Mouse (Mus musculus) kidney, postnatal 10 days (tissue): ENCODE results near the gene Spire2.

Experiments
- DNase-seq: peaks from one replicate; pipeline ENCODE4 v3.0.0; 2021; ENCODE audit warnings: mixed read lengths

Spire2 gene

DNA sequence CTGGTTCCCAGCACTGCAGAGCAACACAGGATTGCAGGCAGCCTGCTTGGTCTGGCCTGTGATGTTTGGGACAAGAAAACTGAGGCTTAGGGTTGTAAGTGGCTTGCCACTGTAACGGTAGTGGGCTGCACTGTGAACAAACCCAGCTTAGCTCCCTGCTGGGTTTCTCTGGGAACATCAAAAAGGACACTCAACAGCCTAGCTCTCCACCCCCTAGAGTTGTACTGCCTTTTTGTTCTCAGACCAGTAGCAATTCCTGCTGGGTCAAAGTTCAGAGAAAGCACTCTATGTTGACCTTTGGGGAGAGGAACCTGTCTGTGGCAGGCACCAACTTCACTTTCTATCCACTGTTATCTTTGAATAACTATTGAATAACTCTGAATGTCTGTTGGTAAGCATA, 2.0 kb downstream of the Spire2 start:
- no peak for DNase-seq

DNA sequence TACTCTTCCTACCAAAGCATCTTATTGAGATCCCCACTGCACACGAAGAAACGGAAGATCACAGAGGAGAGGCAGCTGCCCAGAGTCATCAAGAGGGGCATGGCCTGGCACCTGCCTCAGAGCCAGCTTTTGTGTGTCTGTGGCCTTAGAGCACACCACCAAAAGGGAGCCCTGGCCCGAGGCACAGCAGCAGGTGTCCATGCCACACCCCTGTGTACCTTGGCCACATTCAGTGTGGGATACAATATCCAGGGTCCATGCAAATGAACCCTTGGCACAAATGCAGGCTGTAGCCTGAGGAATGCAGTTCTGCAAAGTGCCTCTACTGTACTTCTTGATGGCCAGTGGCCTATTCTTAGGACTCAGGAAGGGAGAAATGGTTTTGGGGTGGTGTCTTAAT, 5.0 kb downstream of the Spire2 start:
- DNase-seq = no peak

DNA sequence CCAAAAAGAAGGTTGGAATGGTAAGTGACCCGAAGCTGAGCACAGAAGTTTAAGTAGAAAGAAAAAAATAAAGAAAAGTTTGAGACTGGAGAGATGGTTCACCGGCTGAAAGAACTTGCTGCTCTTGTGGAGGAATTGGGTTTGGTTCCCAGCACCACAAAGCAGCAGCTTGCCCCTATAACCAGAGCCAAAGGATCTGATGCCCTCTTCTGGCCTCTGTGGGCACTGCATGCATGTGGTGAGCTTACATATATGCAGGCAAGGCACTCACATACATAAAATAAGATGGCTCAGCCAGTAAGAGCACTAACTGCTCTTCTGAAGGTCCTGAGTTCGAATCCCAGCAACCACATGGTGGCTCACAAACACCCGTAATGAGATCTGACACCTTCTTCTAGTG, 7.6 kb downstream of the Spire2 start:
- DNase-seq = no peak

DNA sequence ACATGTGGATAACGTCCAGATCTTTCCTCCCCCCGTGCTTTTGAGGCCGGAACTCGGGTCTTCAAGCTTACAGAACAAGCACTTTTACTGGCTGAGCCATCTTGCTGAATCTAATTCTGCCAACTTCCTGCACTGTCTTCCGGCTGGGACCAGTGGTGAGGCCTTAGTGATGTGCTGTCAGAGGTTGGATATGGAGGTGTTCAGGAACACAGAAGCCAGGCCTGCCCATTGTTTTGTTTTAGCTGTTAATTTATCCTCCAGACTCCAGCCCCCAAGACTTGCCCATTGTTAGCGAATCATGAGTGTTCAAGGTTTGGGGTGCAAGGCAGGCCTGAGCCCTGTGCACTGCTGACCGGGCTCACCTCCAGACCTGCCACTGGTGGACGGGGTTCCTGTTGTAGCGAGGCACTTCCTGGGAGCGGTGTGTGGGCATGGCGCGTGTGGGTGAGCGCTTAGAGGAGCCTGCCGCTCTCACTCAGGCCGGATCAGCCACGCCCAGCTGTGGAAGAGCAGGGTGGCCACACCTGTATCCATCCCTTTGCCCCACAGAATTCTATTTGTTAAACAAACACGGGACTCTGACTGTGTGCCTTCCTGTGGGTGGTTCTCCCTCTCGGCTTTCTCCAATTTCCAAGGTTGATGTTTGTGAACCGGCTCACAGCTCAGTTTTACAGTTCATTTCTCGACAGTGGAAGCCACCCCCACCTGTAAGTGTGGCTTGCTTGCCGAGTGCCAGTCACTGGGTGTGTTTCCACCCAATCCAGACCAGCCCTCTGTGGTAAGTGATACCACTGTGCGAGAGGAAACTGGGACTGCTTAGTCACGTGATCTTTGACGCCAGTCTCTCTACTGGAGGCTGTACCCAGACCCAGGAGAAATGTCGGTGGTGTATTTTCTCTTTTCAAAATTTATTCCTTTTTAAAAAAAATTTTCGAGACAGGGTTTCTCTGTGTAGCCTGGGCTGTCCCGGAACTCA, 8.8 kb downstream of the Spire2 start:
- DNase-seq = no peak

DNA sequence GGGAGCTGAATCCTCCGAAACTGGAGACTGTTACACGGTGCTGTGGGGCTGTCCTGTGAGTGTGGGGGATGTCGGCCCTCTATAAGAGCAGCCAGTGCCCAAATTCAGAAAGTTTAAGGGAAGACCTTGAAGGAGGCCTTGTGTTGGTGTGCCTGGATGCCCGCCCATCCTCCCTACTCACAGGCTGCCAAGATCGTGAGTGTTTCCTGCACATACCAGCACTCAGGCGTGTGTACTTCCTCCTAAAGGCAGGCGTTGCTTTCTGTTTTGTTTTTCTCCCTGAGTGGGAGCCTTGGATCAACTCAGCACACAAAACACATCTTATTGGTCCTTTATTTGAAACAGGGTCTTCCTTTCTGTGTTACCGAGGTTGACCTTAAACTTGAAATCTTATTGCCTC, 9.7 kb downstream of the Spire2 start:
- DNase-seq = no peak

DNA sequence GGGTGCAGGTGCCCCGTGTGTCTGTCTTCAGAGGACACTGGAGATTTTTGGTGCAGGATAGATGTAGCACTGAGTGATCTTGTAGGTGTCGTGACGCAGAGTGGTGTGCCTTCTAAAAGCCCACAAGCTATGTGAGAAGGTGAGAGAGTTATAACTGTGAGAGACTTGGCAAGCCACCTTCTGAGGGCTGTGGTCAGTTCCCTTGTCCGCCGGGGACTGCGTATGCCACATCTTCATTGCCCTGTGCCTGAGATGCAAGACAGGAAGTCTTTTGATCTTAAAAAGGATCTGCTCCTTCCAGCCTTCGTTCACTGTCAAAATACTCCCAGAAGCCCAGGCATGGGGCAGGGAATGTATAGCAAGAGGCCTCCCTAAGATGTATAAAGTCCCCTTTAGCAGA, 10.4 kb downstream of the Spire2 start:
- DNase-seq = no peak

DNA sequence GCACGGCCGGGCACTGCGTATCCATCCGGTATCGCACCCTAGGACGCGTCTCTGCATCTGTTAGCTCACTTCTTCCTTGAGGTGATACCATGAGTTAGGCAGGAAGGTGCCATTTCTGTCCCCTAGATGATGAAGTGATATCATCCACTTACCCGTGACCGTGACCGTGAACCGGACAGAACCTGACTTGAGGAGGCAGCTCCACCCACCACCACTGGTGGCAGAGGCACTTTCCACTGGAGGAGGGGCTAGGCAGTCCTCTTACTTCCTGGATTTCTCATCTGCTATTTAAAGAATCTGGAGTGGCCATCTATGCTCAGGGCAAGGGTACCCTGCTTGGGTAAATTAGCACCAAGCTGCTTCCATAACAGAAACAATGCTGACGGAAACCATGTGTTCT, 10.9 kb downstream of the Spire2 start:
- peak; percentile 39 for DNase-seq

DNA sequence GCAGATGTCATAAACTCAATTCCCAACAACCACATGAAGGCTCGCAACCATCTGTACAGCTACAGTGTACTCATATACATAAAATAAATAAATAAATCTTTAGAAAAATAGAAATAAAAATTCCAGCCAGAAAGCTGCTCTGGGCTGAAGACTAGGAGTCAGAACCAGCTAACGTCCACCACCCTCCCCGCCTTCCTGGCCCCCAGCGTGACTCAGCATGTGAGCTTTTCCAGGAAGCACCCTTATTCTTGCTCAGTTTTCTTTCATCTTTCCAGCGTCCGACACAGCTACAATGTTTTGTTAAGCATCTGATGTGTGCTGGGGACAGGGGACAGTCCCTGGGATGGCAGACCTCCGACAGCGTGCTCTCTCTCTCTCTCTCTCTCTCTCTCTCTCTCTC, 12.6 kb downstream of the Spire2 start:
- DNase-seq = peak; percentile 56

DNA sequence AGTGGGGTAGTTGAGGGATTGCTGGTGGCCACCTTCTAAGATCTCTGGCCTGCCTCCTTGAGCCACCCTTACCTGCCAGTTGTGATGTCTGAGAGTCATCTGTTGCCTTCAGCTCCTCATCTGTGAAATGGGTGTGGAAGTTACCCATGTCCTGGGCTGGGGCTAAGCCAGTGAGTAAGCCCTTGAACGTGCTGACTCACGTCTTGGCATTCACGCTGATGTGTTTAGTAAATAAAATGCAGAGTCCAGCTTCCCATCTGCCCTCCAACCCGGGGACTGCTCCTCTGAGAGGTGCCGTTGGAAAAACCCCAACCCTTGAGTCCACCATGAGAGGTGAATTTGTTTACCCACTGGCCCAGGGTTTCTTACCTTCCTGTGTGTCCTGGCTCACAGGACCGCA, 13.3 kb downstream of the Spire2 start:
- DNase-seq = no peak

DNA sequence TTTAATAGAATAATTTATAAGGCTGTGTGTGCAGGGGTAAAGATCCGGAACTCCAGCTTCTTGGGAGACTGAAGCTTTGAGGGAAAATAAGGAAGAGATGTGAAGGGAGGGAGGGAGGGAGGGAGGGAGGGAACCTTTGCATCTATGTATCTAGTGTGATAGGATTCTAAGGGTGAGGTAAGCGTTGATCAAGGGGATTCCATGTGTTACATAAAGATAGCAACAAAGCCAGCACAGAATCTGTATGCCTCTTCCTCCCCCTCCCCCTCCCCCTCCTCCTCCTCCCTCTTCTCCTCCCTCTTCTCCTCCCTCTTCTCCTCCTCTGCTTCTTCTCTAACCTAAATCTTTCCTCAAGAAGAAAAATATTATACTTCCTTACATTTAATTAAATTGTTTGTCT, 14.8 kb downstream of the Spire2 start:
- no peak for DNase-seq

DNA sequence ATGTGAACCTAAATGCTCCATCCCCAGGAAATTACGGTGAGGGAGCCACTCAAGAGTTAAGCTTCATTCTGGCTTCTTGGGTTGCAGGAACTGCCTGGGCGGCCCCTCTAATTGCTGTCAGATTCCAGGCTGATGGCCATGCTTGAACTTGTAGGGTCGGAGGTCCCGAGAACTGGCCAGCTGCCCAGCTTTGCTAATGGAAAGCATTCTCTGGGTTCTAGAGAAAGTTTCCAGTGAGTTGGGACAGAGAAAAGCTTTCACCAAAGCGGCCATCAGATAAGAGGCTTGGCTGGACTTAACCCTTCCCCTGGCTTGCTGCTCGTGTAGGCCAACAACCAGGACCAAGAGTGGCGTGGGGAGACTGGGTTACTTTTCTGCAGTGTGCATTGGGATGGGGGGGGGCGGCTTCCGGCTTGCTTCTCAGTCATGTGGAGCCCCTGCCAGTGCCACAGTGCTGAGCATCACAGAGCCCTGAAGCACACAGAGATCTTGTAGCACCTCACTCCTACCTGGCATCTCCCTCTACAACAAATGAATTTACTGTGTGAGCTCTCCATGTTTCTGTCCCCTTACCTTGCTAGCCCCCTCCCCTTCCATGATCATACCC, 15.8 kb downstream of the Spire2 start:
- peak; percentile 97 for DNase-seq

DNA sequence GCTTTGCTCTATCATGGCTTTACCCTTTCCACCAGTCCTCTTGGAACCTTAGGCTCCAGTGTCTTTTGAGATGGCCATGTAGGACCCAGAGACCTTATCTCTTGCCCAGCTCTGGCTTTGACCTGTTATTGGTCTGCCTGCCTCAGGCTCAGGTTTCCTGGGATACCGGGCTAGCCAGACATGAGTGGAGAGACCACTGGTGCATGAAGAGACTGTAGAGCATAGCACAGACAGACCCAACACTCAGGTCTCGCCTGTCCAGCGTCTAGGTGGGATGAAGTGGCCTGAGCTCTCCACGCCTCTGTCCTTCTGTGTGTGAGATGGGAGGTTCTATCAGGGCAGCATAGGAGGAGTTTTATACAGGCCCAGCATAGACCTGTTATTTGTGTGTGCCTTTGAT, 16.6 kb downstream of the Spire2 start:
- DNase-seq = no peak

DNA sequence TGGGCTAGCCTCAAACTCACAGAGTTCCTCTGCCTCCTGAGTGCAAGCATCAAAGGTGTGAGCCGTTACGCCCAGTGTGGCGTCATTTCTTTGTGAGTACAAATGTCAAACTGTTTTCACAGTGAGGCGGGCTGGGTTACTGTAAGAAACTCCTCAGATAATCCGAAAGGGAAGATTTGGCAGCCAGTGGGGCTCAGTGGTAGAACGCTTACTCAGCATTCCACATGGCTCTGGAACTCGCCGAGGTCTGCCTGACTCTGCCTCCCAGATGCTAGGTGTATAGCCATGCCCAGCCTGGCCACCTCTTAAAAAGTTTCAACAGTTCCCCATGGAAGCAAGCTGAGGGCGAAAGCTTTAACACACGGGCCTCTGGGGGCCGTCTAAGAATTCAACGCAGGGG, 19.6 kb downstream of the Spire2 start:
- DNase-seq = no peak

DNA sequence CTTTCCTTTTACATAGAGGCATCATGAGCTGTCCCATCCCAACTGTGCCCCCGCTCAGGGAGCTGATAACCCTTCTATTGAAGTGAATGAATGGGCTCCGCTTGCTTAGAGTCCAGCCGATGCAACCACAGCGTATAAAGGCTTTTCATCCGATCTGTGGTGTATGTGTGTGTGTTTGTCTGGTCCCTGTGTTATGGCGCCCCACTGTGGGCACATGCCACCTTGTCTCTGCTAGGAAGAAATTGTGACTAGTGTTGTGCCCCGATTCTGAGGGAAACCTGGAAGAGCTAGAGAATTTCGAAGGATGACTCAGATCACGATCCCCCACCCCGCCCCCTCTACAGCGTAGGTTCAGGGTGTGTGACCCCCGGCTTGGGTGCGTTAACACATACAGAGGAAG, 20.3 kb downstream of the Spire2 start:
- peak; percentile 86 for DNase-seq

DNA sequence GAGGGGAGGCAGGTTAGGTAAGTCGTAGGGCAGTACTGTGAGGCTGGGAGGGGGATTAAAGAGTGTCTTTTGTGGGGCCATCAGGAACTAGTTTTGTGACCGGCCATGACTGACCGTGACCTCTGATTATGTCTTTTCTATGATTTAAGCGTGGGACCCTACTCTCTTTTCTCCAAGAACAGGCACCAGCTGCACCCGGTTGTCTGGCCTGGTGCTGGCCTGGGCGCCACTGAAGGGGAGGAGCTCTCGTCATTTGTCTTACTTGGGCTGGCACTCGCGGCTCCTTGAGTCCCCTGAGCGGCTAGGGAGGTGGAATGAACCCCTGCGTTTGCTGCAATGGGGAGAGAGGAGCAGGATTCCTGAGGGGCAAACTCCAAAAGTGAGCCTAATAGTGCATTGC, 20.7 kb downstream of the Spire2 start:
- DNase-seq = no peak

DNA sequence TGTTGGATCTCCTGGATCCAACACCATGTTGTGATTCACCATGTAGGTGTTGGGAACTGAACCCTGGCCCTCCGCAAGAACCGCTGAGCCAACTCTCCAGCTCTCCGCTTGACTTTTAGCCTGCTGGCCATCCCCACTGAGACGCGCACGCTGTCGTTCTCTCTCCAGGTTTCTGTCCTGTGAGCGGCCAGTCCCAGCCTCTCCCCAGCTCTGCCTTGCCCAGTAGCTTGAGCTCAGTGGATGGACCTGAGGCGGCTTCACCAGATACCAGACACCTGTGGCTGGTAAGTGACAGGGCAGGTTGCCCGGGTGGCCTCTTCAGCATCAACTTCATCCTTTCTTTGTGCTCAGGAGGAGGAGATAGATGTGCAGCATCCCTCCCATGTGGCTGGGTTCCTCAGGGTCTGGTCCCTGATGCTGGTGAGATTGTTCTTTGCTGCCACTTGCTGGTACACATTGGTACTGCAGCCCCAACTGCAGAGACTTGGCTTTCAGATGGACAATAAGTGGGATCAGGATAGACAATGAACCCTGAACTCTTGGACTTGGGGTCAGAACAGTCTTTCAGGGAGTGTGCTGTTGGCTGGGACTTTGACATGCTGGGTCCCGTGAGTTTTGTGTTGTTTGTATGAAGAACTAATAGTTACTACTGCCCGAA, 28.7 kb downstream of the Spire2 start:
- peak; percentile 88 for DNase-seq

DNA sequence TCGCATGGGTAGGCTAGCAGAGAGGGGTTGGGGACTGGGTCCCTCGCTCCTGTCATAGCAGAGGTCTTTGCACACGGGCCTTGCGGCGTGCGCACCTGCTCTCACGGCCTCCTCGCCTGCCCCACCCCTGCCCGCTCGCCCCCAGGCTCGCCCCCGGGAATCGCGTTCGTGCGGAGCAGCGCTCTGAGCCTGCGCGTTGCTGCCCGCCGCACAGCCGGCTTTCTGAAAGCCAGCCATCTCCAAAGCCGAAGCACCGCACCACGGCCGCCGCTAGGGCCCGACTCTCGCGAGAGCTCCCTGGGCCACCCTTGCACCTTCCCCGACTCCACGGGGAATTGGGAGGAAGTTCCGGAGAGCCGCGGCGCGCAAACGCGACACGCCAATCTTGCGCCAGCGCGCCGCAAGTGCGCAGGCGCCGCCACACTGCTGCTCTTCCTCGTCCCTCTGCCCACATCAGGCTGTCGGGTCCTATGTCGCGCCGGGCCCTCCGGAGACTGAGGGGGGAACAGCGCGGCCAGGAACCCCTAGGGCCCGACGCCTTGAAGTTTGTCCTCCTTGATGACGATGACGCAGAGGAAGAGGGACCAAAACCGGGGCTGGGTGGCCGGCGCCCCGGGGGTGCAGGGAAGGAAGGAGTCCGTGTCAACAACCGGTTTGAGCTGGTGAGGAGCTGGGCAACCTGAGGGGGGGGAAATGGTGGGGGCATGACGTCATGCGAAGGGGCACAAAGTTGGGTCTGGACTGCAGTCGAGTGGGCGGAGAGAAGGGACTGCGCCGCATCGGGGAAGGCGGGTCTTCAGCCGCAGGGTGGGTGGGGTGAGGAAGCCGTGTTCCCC, 41.1 kb downstream of the Spire2 start, which contains the start of gene Tcf25:
Gene Tcf25, plus strand, starts transcription at position 351 of the 836 bp plus-strand sequence.
- peak; percentile 97 for DNase-seq

DNA sequence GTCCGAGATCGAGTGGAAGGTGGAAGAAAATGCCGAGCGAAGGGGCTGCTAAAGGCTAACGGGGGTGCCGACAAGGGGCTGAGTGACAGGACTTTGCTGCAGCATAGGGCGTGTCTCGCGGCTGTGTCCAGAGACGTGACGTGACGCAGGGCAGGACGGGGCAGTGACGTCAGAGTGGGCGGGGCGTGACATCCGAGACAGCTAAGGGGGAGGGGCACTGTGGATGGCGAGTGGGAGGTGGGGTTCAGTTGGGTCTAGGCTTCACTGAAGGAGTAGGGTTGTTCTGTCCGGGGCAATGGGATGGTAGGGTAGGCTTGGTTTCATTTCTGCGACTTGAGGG, 41.7 kb downstream of the Spire2 start:
- peak; percentile 99 for DNase-seq

DNA sequence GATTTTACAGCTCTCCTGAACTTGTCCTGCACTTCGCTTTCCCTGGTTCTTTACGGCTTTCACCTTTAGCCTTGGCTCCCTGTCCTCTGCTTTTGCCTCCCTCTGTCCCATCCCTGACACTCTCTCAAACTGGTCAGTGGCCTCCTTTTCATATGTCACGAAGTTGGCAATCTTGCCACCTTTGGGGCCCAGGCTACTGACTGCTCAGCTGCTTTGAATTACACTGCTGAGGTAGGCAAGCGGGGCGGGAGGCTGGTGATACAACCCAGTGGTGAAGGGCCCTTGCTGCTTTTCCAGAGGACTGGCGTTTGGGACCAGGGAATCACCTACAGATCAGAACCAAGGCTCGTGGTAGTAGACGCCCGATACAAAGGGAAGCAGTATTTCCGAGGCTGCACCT, 43.2 kb downstream of the Spire2 start:
- no peak for DNase-seq

DNA sequence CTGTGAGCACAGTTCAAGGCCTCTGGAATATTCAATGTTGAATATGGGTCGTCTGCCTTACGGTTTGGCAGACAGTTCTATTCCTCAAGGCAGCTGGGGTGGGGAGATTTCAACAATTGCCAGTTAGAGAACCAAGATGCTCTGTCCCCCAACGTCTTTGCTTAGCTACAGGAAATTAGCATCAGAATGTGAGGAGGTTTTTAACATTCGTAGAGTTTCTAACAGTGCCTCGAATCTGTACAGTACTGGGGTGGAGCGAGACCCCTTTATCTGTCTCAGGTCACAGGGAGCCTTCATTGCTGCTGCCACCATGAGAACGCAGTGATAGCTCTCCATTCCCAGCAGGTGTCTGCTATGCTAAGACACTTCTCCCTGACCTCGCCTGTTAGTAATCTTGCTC, 43.6 kb downstream of the Spire2 start:
- no peak for DNase-seq

DNA sequence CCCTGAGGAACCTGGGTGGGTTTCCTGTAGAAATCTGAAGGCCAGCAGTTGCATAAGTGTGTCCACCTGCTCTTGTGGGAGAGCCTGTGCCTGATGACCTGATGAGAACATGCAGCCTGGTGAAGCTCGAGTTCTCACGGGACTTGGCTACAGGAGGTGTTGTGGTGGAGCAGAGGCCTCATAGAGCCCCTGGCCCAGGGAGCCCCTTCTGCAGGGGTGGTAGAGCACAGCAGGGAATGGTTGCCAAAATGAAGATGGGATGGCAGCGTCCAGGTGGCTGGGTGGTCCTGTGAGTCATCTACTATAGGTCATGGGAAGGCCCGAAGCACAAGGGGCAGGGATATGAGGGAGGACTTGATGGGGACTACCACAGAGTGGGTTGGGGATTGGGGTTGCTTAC, 49.2 kb downstream of the Spire2 start:
- no peak for DNase-seq

DNA sequence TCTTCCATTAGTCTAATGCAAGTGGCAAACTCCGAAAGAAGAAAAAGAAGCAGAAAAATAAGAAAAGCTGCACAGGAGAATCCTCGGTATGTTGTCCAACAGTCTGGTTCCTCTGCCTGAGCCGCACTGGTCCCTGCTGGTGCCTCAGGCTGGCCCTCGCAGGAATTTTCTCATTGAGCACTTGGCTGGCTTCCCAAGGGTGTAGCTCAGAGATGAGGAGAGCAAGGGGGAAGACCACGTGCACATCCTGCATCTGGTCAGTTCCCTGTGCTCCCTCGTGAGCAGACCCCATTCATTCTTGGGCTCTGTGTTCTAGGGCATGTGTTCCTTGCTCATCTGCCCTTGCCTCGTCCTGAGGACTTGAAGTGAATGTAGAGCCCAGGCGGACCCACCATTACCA, 50.0 kb downstream of the Spire2 start:
- no peak for DNase-seq
